Mouse (Mus musculus): ENCODE data around the gene Tshz2.

DNA sequence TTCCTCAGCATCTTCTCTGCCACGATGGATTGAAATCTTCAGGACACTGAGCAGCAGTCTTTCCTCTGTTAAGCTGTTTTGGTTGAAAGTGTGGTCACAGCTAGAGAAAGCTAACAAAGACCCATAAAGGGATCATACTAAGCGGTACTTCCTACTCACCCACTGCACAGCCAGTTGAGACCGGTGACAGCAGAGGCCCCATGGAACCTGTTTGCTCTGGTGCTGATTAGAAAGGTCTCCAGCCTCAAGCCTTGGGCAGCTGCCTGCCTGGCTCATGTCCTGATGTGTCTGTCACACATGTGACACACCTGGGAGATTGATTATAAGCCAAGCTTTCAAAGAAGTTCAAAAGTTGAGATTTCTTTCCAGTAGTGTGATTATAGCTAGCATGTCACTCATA, 429.6 kb downstream of the Tshz2 start:
- no peak for TF ChIP-seq POLR2A (IDR thresholded peaks at IDR 0.05; ENCODE audit: borderline replicate concordance, extremely low read depth, insufficient read depth, insufficient read length, poor library complexity, severe bottlenecking)
- TF ChIP-seq CTCF (IDR thresholded peaks at IDR 0.05; ENCODE audit: borderline replicate concordance, extremely low read depth, insufficient read depth, insufficient read length), result no peak
